Mouse (Mus musculus) lung, embryonic 14.5 days (tissue): ENCODE results near the gene Hist1h4h. TPM values are rescaled to one million over a fixed set of nuclear protein-coding genes. Genes with fewer than 3 reads are reported as not detected.
A peak's percentile ranks its signal among the peaks of the same experiment; 100 is the strongest.
"Not testable (repeated sequence)": the region's sequence is repeated elsewhere in the genome, so short reads cannot be mapped to it uniquely, and the experiment has no call there.

ENCODE experiments used
- ATAC-seq: fragments of 200-750 bp; cut with Nextera tagmentation; 2 replicates; pipeline ENCODE4 v1.8.0; 2017; ENCODE audit warnings: mild to moderate bottlenecking, moderate TSS enrichment, moderate library complexity; ENCODE audit not compliant: insufficient read depth
- DNase-seq: peaks from one replicate; pipeline ENCODE4 v3.0.0-alpha.2; 2015
- H3K27ac ChIP-seq: fragments of 300-500 bp; sonication (generic); 2 replicates; pipeline ENCODE4 v1.5.1; 2014; ENCODE audit warnings: low read depth, mild to moderate bottlenecking, moderate library complexity
- H3K27me3 ChIP-seq: fragments of 300-500 bp; sonication (generic); 2 replicates; pipeline ENCODE4 v1.6.1; 2014; ENCODE audit warnings: low read length, control low read depth; ENCODE audit not compliant: insufficient read depth
- H3K36me3 ChIP-seq: fragments of 300-500 bp; sonication (generic); 2 replicates; pipeline ENCODE4 v1.6.1; 2014; ENCODE audit warnings: control low read depth; ENCODE audit not compliant: insufficient read depth
- H3K4me1 ChIP-seq: fragments of 300-500 bp; sonication (generic); 2 replicates; pipeline ENCODE4 v1.6.1; 2014; ENCODE audit warnings: antibody characterized with exemption, control low read depth; ENCODE audit not compliant: insufficient read depth
- H3K4me2 ChIP-seq: fragments of 300-500 bp; sonication (generic); 2 replicates; pipeline ENCODE4 v1.6.1; 2014; ENCODE audit warnings: mild to moderate bottlenecking
- H3K4me3 ChIP-seq: fragments of 300-500 bp; sonication (generic); 2 replicates; pipeline ENCODE4 v1.5.1; 2014; ENCODE audit warnings: low read depth, low read length
- H3K9ac ChIP-seq: fragments of 300-500 bp; sonication (generic); 2 replicates; pipeline ENCODE4 v1.6.1; 2014
- H3K9me3 ChIP-seq: fragments of 300-500 bp; sonication (generic); 2 replicates; pipeline ENCODE4 v1.6.1; 2016; ENCODE audit warnings: low read depth, low read length, control low read depth
- CTCF ChIP-seq: IDR thresholded peaks from 2 replicates; pipeline ENCODE4 v1.5.1; 2016; ENCODE audit warnings: antibody characterized with exemption, low read depth
- WGBS: fragments of 180-500 bp; shearing (Covaris S2); extraction: QIAGEN DNeasy Blood & Tissue Kit; methylation state at CpG from one replicate; pipeline ENCODE4 v1.1.7; 2014; 5-methylcytosine and 5-hydroxymethylcytosine counted together
- polyA plus RNA-seq: library from polyadenylated mRNA; unstranded; fragments of >200 nt; fragmentation: Nextera tagmentation; extraction: Ambion mirVana; gene quantifications from 2 replicates; pipeline ENCODE4 v1.2.1, GENCODE M21; 2014

Hist1h4h gene
- polyA plus RNA-seq, 1 experiment from 2014 or later, result 7.1 TPM

GRCm38 (mm10) chr13:23543965-23544786, 13.3 kb downstream of the Hist1h4h start, which contains the start of gene Hist1h3f:
Gene Hist1h3f, plus strand, starts transcription at chr13:23544052.
- Histone ChIP-seq H3K4me3 (peak within 1 kb of the TSS; percentile 44), H3K27ac (peak within 1 kb of the TSS; percentile 96), H3K4me2 (peak within 1 kb of the TSS; percentile 86), H3K9ac (peak within 1 kb of the TSS; percentile 66), H3K9me3 (no peaks in the 10 kb centered on the region), H3K27me3 (no peaks in the 10 kb centered on the region), H3K4me1 (no peaks in the 10 kb centered on the region), H3K36me3 (no peaks in the 10 kb centered on the region)
- ATAC-seq (peak; percentile 91), DNase-seq (peak; percentile 97)
- TF ChIP-seq CTCF, result no peak
- WGBS, result under 1% methylated on average over 30 of the region's 45 CpGs

- DNase-seq, result not testable (repeated sequence)
Observed at GRCm38 (mm10) chr13:23544787-23545120, 13.9 kb downstream of the Hist1h4h start.

GRCm38 (mm10) chr13:23546694-23547093, 15.8 kb downstream of the Hist1h4h start:
- ATAC-seq (no peak), DNase-seq (no peak)
- no peaks in the 10 kb centered on the region for H3K27me3 ChIP-seq
- no peak for TF ChIP-seq CTCF
- H3K27ac ChIP-seq, result peak overlapping the region; percentile 67; the same call in 1 of the 2 replicates
- no peaks in the 10 kb centered on the region for H3K9me3 ChIP-seq
- no peaks in the 10 kb centered on the region for H3K36me3 ChIP-seq
- WGBS, result 56% methylated on average over 5 of the region's 5 CpGs
- H3K4me3 ChIP-seq, result peak overlapping the region; percentile 6; the same call in 1 of the 2 replicates
- peak overlapping the region; percentile 48; the same call in 1 of the 2 replicates for H3K4me2 ChIP-seq
- H3K9ac ChIP-seq, result no peak overlapping the region
- no peaks in the 10 kb centered on the region; the same call in 1 of the 2 replicates for H3K4me1 ChIP-seq

More at GRCm38 (mm10) chr13:23544787-23545120, 13.9 kb downstream of the Hist1h4h start:
- Histone ChIP-seq H3K27ac (peak overlapping the region; percentile 96; the same call in 1 of the 2 replicates), H3K9ac (peak overlapping the region; percentile 62), H3K4me2 (peak overlapping the region; percentile 86), H3K4me3 (peak overlapping the region; percentile 36)
- not testable (repeated sequence) for H3K36me3 ChIP-seq, H3K27me3 ChIP-seq, H3K9me3 ChIP-seq, H3K4me1 ChIP-seq
- WGBS, result 0% methylated on average over 11 of the region's 14 CpGs
- ATAC-seq, result peak; percentile 0; the same call in 1 of the 2 replicates

GRCm38 (mm10) chr13:23550761-23551145, 19.9 kb downstream of the Hist1h4h start:
- Histone ChIP-seq H3K9me3 (no peaks in the 10 kb centered on the region), H3K27me3 (no peaks in the 10 kb centered on the region), H3K4me1 (peaks cover 4% of the 10 kb centered on the region; the same call in 1 of the 2 replicates), H3K4me2 (peak overlapping the region; percentile 76), H3K9ac (peak overlapping the region; percentile 72), H3K4me3 (peak overlapping the region; percentile 46), H3K36me3 (no peaks in the 10 kb centered on the region), H3K27ac (peak overlapping the region; percentile 98)
- WGBS, result 2% methylated on average over 3 of the region's 3 CpGs
- ATAC-seq (no peak), DNase-seq (peak; percentile 68)
- no peak for TF ChIP-seq CTCF

GRCm38 (mm10) chr13:23551146-23551834, 20.4 kb downstream of the Hist1h4h start, which contains the start of gene Hist1h4f:
Gene Hist1h4f, minus strand, starts transcription at chr13:23551648.
- H3K27me3 ChIP-seq, H3K4me1 ChIP-seq, H3K36me3 ChIP-seq, H3K9me3 ChIP-seq: not testable (repeated sequence)
- WGBS, result under 1% methylated on average over 47 of the region's 47 CpGs
- peak; percentile 98 for DNase-seq
- peak within 1 kb of the TSS; percentile 72 for H3K9ac ChIP-seq
- H3K27ac ChIP-seq, result peak within 1 kb of the TSS; percentile 98
- peak; percentile 82 for ATAC-seq
- H3K4me3 ChIP-seq, result peak within 1 kb of the TSS; percentile 46
- H3K4me2 ChIP-seq, result peak within 1 kb of the TSS; percentile 76

- Histone ChIP-seq H3K4me2 (peak overlapping the region; percentile 76), H3K36me3 (no peaks in the 10 kb centered on the region), H3K27ac (peak overlapping the region; percentile 98), H3K4me3 (peak overlapping the region; percentile 46; the same call in 1 of the 2 replicates), H3K4me1 (peaks cover 8% of the 10 kb centered on the region), H3K27me3 (no peaks in the 10 kb centered on the region), H3K9me3 (no peaks in the 10 kb centered on the region), H3K9ac (peak overlapping the region; percentile 13)
- ATAC-seq (no peak), DNase-seq (no peak)
- WGBS, result 38% methylated on average over 8 of the region's 8 CpGs
- no peak for TF ChIP-seq CTCF
Observed at GRCm38 (mm10) chr13:23551931-23552914, 21.4 kb downstream of the Hist1h4h start.
